Mouse (Mus musculus) adrenal gland, adult 18-20 months (tissue): ENCODE results near the gene Klhdc3. TPM values are rescaled to one million over a fixed set of nuclear protein-coding genes. Genes with fewer than 3 reads are reported as not detected.

Source experiments
- DNase-seq, 2 experiments: peaks; one replicate each; pipeline ENCODE4 v3.0.0; 2021 to 2022; ENCODE audit warnings: low spot score in 2 of 2
- total RNA-seq, 2 experiments: library from RNA; stranded (reverse); gene quantifications; 1 replicate in 1 of 2; 2 replicates in 1 of 2; pipeline ENCODE4 v1.2.3; 2021

Klhdc3 gene
- total RNA-seq, 2 experiments from 2014 or later = 47.6 to 69.9 TPM

DNA sequence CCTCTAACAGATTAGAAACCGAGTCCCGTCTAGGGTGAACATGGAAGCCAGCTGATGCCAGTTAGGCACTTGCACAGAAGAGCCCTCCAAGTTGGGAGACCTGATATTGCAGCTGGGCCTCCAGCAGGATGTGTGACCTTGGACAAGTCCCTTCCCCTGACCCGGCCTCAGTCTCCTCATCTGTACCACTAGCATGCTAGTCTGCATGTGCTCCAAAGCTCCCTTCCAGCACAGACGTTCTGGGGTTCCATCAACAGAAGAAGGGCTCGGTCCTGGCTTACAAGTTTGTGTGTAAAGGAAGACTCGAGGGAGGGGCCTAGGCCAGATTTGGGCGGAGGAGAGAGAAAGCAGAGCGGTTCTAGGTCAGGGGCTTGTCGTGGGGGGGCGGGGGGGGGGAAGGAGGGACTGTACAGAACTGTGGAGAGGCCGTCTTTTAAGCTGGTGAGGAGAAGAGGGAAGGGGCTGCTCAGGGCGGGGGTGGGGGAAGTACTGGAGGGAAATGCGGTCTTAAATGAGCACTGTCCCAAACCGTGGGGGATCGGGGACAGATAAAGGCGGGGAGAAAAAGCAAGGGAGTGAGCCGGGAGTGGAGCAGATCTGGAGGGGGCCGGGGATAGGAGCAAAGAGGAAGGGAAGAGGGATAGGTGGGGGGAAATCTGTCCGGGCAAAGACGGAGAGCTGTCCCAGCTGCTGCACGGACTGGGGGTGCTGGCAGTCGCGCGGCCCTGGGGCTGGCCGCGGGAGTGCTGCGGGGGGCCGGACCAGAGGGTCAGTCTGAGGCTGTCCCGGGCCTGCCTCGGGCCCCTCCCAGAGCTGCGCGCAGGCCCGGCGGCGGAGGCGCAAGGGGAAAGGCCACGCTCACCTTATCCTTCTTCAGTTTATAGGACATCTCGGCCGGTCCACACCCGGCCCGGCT is 23.5 kb upstream of the Klhdc3 start:
- no peak for DNase-seq

DNA sequence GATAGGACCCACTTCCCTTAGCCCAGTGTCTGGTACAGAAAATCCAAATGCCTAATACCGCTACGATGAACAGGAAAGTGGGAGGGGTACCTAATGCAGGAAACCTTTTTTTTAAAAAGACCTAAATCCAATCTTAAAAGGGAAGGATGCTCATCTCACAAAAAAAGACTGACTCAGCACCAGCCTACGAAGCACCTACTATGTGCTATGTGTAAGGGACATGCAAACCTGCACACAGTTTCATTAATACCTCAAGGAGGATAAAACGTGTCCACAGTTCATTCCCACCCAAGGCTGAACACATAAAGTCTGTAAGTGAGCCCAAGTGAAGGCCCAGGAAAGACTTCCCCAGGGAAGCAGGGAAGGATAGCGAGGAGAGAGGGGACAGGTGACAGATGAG is 21.8 kb upstream of the Klhdc3 start:
- no peak for DNase-seq

DNA sequence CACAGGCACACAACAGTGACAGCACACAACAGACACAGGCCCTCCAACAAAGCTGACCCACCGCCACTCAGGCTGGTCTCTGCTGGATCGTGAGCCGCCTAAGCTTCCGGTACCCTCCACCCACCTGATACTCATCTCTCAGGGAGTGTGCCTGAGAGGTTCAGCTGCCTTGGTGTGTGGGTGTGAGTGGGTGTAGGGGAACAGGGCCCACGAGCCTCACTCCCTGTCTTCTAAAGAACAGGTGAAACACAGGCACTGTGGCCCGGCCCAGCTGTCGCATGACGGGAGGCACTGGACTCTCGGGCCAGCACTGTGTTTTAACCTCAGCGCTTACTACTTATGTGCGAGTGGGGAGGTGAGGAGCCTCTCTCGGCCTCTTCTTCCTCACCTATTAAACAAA is 21.4 kb upstream of the Klhdc3 start:
- DNase-seq = no peak

DNA sequence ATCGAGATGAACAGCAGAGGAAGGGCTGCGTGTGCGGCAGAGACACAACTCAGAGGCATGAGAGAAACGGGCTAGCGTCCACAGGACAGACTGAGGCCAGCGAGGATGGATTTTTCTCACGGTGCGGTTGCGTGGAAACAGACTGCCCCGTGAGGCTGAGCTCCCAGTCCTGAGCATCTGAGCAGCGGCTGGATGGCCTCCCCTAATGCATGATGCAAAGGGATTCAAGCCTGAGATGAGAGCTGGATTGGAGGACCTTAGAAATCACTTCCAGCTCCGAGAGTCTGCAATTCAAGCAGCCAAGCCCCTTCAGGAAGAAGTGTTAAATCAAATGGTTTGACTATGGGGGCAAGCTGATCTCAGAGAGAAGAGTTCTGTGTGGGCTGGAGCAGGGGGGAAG is 20.8 kb upstream of the Klhdc3 start:
- DNase-seq = no peak

DNA sequence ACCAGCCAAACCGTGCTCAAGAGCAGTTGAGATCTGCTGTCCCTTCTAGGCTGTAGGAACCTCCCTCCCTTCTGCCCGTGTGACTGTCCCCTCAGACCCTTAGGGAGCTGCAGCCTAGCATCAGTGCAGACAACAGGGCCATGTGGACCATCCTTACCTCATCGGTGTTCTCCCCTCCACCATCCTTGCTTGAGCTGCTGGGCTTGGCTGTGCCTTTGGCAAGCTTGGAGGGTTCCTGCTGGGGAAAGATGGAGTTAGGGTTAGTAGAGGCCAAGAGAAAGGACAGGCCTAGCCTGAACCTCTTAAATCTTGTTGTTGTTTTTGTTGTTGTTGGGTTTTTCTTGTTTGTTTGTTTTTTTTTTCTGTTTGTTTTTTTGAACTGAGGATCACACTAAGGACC is 19.2 kb upstream of the Klhdc3 start:
- no peak for DNase-seq

DNA sequence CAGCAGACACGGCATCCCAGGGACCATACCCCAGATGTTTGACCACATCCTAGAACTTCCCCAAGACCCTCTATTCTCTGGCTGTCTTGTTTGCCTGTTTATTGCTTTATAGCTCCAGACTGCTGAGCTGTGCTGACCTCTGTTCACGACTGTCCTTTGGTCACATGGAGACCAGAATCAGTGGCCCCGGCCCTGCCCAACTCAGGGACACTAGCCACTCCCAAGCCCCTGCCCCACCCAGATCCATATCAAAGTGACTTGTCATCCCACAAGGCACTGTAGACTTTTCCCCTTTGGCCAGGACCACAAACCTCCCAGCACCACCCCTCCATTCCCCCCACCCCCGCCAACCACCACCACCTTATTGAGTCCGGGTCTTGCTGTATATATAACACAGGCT is 18.5 kb upstream of the Klhdc3 start:
- DNase-seq = no peak

DNA sequence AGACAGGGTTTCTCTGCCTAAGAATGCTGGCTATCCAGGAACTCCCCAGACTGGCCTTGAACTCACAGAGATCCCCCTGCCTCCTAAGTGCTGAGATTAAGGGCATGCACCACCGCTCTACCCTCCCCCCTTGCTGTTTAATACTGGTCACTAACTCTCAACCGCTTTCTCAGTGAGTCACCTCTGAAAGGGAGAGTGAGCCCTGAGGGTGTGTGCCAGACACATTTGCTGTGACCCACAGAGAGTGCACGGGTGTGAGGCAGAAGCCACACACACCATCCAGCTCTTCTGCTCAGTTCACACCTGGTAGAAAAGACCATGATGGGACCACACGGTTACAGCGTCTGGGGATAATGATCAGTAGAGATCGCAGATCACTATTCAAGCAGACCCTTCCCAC is 17.8 kb upstream of the Klhdc3 start:
- no peak for DNase-seq

DNA sequence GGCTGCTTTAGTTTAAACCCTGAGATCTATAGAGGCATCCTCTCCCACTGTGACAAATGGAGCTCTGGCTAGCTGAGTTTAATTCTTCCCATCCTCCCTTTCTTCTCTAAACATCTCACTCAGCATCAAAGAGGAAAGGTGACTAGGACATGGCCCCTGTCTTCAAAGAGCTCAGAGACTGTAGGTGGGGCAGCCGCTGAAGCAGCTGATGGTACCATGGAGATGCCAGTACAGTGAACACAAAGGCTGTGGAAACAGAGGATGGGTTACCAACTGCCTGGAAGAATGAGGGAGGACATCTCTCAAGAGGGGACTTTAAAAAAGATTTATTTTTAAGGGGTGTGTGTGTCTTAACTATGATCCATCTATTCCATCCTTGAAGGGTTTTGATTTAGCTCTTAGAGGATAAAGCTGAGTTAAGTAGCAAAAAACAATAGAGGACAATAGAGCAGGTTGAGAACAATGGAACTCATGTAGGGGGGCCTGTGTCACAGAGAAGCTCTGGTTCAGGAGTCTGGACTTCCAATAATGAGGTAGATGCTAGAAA is 13.9 kb upstream of the Klhdc3 start:
- DNase-seq = no peak

DNA sequence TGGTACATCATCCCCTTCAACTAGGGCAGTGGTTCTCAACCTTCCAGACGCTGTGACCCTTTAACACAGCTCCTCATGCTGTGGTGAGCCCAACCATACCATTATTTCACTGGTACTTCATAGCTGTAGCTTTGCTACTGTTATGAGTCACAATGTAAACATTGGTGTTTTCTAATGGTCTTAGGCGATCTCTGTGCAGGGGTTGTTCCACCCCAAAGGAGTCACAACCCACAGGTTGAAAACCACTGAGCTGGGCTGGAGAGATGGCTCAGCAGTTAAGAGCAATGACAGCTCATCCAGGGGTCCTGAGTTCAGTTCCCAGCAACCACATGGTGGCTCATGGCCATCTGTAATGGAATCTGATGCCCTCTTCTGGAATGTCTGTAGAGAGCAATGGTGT is 10.7 kb upstream of the Klhdc3 start:
- DNase-seq = no peak

DNA sequence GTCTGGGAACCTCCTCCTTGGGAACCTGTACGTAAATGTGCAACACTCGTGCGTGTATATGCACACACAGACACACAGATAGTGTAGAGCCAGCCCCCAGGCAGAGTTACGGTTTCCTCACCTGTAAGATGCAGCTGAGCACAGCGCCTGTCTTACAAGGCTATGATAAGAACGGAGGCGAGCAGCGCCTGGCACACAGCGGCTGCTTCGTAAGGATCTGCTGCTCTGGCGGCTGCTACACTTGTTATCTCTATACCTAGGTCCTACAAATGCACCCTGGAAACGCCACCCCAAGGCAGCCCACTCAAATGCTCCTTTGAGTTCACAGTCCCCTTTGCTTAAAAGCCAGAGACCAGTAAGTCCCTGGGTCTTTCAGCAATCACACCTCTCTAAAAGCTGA is 10.0 kb upstream of the Klhdc3 start:
- DNase-seq = no peak

DNA sequence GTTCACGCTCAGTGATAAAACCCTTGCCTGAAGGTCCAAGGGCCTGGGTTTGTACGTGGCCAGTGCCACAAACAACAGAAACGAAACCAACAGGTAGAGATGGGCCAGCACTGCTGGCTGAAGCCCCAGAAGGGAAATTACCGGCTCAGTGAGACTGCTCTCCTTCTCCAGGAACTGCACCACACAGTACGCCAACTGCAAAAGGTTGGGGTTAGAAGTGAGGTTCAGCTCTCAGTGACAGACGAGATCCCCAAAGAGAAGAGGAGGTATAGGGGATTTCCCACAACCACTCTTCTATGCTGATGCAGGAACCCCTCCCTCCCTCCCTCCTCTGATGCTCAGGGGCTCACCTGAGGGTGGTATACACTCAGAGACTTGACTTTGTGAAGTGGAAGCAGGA is 5.2 kb upstream of the Klhdc3 start:
- DNase-seq = no peak

DNA sequence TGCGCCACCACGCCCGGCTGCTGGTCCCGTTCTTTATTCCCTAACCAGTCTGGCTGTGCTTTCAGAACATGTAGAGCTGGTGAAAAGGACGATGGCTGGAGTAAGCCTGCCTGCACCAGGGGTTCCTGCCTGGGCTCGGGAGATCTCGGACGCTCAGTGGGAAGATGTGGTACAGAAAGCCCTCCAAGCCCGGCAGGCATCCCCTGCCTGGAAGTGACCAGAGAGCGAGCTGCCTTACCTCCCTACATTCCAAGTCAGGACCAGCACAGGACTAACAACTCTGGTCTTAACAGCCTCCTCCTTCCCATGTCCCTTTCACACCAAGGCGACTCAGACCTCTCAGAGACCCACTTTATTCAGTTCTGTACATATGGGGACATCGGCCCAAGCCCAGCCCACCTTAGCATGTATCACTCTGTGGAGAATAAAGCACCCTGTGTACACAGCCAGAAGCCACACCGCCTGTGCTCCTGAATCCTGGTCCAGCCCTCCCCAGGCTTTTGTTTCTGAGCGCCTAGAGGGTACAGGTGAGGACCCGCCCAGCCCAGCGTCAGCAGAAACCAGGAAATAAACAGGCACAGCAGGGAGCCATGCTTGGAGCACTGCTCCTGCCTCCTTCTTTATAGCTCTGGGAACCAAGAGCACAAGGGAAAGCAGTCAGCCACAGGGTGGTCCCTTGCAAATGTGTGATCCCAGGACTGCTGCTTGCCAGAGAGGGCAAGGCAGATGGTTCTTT is 2.1 kb upstream of the Klhdc3 start:
- DNase-seq = no peak

DNA sequence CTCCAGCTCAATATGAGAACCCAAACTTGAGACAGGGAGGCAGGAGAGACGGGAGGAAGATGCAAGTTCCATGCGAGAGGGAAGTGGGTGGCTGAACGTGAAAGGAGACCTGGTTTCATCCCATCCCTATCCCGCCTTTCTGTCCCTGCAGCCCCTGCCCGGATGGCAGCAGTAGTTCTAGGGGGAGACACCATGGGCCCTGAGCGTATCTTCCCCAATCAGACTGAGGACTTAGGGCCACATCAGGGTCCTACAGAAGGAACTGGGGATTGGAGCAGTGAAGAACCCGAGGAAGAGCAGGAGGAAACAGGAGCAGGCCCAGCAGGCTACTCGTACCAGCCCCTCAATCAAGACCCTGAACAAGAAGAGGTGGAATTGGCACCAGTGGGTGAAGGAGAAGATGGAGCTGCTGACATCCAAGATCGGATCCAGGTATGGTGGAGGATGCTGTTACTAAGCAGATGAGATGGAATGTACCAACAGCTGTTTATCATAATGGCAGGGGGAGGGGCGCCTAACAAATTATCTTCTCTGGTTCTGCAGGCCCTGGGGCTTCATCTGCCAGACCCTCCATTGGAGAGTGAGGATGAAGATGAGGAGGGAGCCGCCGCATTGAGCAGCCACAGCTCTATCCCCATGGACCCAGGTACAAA is 878 bp upstream of the Klhdc3 start:
- no peak for DNase-seq

DNA sequence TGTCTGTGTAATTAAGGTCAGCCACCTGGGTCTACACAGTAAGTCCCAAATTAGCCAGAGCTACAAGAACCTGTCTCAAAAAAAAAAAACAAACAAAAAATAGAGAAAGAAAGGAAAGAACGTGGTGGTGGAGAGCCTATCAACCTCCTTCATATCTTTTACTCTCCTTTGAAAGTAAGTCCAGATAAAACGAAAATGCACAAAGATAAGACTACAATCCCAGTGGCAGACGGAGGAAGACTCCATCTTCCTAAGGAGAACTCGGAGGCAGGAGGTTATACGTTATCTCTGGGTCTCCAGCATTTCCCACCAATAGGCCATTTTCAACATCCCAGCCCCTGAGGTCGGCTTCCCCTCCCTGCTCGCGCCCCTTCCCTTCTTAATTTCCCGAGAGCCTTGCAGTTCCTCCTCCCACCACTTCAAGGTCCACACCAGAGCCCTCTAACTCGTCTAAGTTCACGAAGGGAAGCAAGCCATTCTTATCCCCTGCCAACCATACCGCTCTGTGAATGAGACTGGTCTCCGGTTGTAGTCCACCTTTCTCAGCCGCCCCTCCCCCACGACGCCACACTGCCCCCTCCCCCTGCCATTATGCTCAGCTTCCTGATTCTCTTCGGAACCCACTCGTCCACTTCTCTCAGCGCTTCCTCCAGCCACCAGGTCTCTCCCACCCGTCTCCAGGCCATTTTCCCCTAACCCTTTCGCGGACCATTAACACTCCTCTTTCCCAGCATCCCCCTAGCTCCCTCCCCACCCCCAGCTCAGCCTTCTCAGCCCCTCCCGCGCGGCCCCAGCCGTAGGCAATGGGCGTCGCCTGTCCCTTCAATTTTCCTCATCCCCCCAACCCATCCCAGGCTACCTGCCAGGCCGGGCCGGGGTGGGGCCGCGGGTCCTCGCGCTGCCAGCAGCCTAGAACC is 613 bp downstream of the Klhdc3 start:
- peak; percentile 26 to 48 for DNase-seq

DNA sequence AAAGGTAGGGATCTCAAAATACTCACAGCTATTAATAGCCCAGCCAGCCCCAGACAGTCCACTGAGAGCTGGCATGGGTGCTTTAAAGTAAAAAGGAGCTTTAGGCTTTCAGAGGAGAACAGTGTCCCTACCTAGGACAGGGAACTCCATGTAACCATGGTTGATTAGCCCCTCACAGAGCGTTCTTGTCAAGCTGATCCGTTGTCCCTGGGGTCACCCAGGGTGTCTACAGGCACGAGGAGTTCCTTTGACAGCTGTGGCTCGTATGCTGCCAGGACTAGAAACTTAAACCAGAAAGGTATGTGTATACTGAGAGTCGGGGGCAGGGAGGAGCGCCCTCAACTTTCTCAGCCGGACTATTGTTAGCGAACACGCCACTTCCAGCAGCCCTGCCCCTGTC is 1.8 kb downstream of the Klhdc3 start:
- no peak for DNase-seq

DNA sequence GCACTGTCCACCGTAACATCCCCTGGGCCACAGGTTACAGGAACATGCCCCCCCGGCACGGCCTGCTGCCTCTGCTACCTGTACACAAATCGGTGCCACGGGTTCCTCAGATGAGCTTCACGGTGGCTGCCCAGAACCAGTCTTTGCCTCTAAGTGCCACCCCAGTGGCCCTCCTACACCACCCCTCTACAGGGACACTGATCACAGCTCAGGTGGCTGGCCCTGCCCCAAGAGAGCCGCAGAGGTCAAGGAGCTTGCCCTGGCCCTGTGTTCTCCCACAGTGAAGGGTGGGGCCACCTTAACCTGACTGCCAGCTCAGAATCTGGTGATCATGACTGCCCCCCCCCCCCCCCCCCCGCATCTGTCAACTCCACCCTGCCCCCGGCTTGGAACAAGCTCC is 2.3 kb downstream of the Klhdc3 start, which contains the start of gene Mea1:
Gene Mea1 (plus strand): TSS at position 378 of the 400 bp plus-strand sequence.
- no peak for DNase-seq

DNA sequence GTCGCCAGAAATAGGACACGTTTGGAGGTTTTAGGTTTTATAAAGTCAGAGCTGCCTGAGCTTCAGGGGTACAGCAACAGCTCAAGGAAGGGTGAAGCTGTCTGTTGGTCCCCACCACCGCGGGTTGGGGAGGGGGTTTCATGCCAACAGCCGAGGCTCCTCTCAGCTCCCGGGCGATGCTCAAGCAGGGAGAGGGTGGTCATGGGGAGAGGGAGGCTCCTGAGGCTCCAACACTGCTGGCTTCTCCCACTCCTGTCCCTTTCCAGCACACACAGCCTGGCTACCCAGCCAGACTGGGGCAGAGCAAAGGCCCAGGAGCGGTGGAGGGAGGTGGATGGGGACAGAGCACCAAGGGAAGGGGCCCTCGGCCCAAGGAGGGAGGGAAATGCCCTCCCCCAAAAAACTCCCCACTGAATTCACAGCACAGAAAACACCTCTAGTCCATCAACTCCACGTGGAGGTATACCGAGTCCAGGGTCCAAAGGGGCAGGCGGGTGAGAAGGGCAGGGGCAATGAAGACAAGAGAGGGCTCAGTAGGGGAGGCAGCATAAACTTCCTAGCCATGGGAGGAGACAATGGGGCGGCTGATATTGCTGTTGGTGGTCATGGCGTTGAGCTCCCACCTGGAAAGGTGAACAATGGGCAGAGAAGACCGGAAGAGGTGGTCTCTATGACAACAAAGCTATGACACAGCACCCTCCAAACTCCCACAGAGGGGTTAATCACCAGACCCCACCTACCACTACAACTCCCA is 6.0 kb downstream of the Klhdc3 start:
- peak in 1 of 2 experiments; percentile 17 for DNase-seq

DNA sequence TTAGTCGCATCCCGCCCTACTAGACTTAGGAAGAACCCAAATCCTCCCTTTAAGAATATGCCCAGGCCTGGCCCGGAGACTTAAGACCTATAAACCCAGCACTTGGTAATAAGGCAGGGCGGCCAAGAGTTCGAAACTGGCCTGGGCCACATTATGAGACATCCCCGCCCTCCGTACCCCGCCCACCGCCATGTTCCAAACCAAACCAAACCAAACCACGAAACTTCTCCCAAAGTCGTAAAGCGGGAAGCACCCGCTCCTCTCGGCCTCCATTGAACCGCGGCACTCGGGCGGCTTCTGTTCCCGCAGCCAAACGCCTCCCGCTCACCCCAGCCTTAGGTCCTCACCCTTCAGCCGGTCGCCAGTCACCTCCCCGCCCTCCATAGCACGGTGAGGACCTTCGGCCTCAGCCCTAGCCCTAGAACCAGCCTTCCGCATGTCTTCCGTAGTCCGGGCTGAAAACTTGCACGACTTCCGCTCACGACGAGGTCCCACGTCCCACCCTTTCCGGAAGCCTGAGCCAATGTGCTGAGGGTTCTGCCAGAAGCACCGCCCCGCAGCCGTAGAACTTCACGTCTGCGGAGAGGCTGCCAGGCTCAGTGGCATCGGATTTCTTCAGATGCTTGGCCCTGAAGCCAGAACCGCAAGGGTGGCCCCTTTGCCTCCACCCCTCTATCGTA is 6.7 kb downstream of the Klhdc3 start, which contains the start of gene Rrp36:
Gene Rrp36 (minus strand): TSS at position 503 of the 680 bp plus-strand sequence.
- DNase-seq = peak; percentile 79 to 83

DNA sequence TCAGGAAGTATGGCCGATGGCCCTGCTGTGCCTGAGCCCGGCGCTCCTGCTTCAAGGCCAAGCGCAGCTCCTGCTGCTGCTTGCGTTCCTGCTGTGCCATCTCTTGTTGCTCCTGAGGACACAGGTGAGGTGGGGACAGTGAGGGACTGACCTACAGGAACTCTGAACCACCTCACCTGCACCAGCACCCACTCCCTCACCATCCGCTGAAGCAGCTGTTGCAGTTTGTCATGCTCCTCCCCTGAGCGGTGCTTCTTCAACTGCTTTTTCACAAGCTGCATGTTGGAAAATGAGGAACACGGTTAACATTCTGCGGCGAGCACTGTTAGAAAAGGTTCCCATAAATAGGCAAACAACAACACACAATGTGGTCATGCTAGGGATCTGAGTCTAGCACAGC is 10.8 kb downstream of the Klhdc3 start:
- DNase-seq = no peak
